In the genomic region with DNA sequence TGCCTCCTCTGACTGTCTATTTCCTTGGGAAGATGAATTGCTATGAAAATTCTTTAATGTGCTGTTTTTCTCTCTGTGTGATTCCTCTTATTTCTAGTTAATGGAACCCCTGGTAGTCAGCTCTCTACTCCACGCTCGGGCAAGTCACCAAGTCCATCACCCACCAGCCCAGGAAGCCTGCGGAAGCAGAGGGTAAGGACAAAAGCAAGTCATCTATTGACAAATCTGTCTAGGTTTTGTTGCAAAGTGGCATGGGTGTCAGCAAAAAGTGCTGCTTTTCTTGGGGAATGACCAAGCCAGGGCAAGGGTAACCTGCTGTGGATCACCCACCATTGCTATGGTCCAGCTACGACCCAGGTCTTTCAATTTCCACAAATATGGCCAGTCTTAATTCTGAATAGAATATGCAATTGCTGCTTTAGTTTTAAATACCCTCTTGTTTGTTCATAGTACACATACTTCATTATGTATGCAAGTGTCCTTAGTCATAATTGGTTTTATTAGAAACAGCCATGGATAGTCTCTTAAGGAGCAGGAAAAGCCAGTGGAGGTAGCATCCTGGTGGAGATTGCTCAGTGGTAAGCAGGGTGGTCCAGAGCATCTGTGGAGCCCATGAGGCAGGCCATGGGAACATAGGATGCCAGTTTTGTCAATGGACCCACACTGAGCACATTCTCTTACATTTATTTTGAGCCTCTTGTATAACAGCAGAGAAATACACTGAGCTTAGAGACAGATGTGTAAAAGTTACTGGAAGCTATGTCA, we compare ENCODE assay signal across 22 mouse cellular contexts. TPM values are rescaled to one million over a fixed set of nuclear protein-coding genes. Genes with fewer than 3 reads are reported as not detected.
A peak's percentile ranks its signal among the peaks of the same experiment; 100 is the strongest.
DNase-seq lines count a peak whose midpoint lies in the region; ATAC-seq lines count a peak whose summit lies in the region.
"Had no signal": no experiment of that assay in that cellular context is flagged by ENCODE, and none has a peak within 500 bp of the region (broad histone marks: within the 10 kb centered on the region; RNA-seq: fewer than 3 reads in every experiment).

No protein-coding gene starts in this region.

- peaks cover 19% of the 10 kb centered on the region for H3K4me1 ChIP-seq in neural tube, embryonic 15.5 days
- H3K4me1 ChIP-seq in limb, embryonic 10.5 days, result peaks cover 48% of the 10 kb centered on the region
- H3K4me1 ChIP-seq: liver, embryonic 15.5 days had no signal

- no peak overlapping the region for H3K9ac ChIP-seq in neural tube, embryonic 15.5 days (replicated peaks)
- H3K9ac ChIP-seq: forebrain, embryonic 15.5 days; liver, embryonic 15.5 days had no signal

- H3K27ac ChIP-seq in neural tube, embryonic 15.5 days (replicated peaks), result no peak overlapping the region
- peak overlapping the region; percentile 56 for H3K27ac ChIP-seq in limb, embryonic 10.5 days
- H3K27ac ChIP-seq: liver, embryonic 15.5 days had no signal

- H3K27me3 ChIP-seq in neural tube, embryonic 15.5 days (replicated peaks), result no peaks in the 10 kb centered on the region
- H3K27me3 ChIP-seq in limb, embryonic 10.5 days (ENCODE audit: low read depth, poor library complexity, severe bottlenecking), result no peaks in the 10 kb centered on the region
- H3K27me3 ChIP-seq: forebrain, embryonic 15.5 days; liver, embryonic 15.5 days had no signal

- H3K4me2 ChIP-seq in neural tube, embryonic 15.5 days, result peak overlapping the region; percentile 30
- H3K4me2 ChIP-seq: liver, embryonic 15.5 days had no signal

- H3K9me3 ChIP-seq in neural tube, embryonic 15.5 days (replicated peaks), result no peaks in the 10 kb centered on the region
- no peaks in the 10 kb centered on the region for H3K9me3 ChIP-seq in limb, embryonic 10.5 days (replicated peaks)
- H3K9me3 ChIP-seq: heart, embryonic 10.5 days; liver, embryonic 15.5 days had no signal

- 0 out of 2 replicates have a peak, but pooled peaks cover 5% of the 10 kb centered on the region for H3K36me3 ChIP-seq in neural tube, embryonic 15.5 days
- 0 out of 2 replicates have a peak, but pooled peaks cover 5% of the 10 kb centered on the region for H3K36me3 ChIP-seq in limb, embryonic 10.5 days
- H3K36me3 ChIP-seq: heart, embryonic 10.5 days; liver, embryonic 15.5 days had no signal

- no peak overlapping the region for H3K4me3 ChIP-seq in neural tube, embryonic 15.5 days (replicated peaks)
- no peak overlapping the region for H3K4me3 ChIP-seq in limb, embryonic 10.5 days
- H3K4me3 ChIP-seq: heart, embryonic 10.5 days; liver, embryonic 15.5 days had no signal

- WGBS in neural tube, embryonic 15.5 days, result 66% methylated on average over 4 of the region's 4 CpGs
- WGBS in limb, embryonic 10.5 days, result 91% methylated on average over 4 of the region's 4 CpGs

- peak; percentile 53 for DNase-seq in cerebellum, adult 9-11 months
- no peak for DNase-seq in neural tube, embryonic 10.5 days (ENCODE audit: extremely low spot score, low spot score)
- no peak for DNase-seq in limb, embryonic 10.5 days (ENCODE audit: low spot score)
- DNase-seq in heart, postnatal 4 days, result no peak
- DNase-seq in kidney, adult 9 months, result no peak
- DNase-seq: gastrocnemius, postnatal 25 days; heart, postnatal 36 days; kidney, adult 11 months; kidney, postnatal 25 days; left cerebral cortex, postnatal 4 days; lung, postnatal 14 days; right cerebral cortex, postnatal 14 days had no signal

- no peak for ATAC-seq in cerebellum, adult (ENCODE audit: insufficient number of reproducible peaks, low FRiP score, low TSS enrichment)
- ATAC-seq in neural tube, embryonic 15.5 days (ENCODE audit: low FRiP score), result no peak
- no peak for ATAC-seq in granulocyte monocyte progenitor cell, adult 5-6 weeks (replicated peaks; ENCODE audit: poor library complexity, severe bottlenecking)

RNA-seq across cellular contexts. Expression of a gene that starts 8.9 kb away (rescaled TPM):
- polyA plus RNA-seq in neural tube, embryonic 15.5 days (2015; fragmentation: Nextera tagmentation; extraction: Ambion mirVana), result not detected in 2 replicates
- polyA plus RNA-seq in limb, embryonic 10.5 days (2016; fragmentation: Nextera tagmentation; extraction: Ambion mirVana), result not detected in 2 replicates
- total RNA-seq in granulocyte monocyte progenitor cell, adult 5-6 weeks (2014; fragmentation: Nextera tagmentation), result not detected in 2 replicates
- total RNA-seq in granulocyte monocyte progenitor cell, adult 5-6 weeks (2017), result not detected in 2 replicates
- total RNA-seq in heart, postnatal 4 days (2021), result not detected
- total RNA-seq: adrenal gland, postnatal 4 days; gastrocnemius, postnatal 25 days; heart, postnatal 36 days; layer of hippocampus, postnatal 10 days; left cerebral cortex, postnatal 4 days; megakaryocyte-erythroid progenitor cell, adult 5-6 weeks had no signal
- polyA plus RNA-seq: C2C12; forebrain, embryonic 15.5 days; heart, embryonic 10.5 days; liver, embryonic 15.5 days had no signal
